Mouse (Mus musculus) testis, adult 2 months (tissue): ENCODE results near the gene Podxl2. TPM values are rescaled to one million over a fixed set of nuclear protein-coding genes. Genes with fewer than 3 reads are reported as not detected.

ENCODE experiments used
- H3K27ac ChIP-seq: fragments of 200-500 bp; 2 replicates; pipeline ENCODE4 v1.5.1; 2012; ENCODE audit warnings: low read depth, low read length; ENCODE audit not compliant: control insufficient read depth, insufficient read depth
- H3K27me3 ChIP-seq: fragments of 200-500 bp; 2 replicates; pipeline ENCODE4 v1.6.1; 2012; ENCODE audit warnings: mild to moderate bottlenecking, low read length, moderate library complexity; ENCODE audit not compliant: control insufficient read depth, insufficient read depth
- H3K36me3 ChIP-seq: fragments of 200-500 bp; 2 replicates; pipeline ENCODE4 v1.6.1; 2012; ENCODE audit warnings: mild to moderate bottlenecking, low read length; ENCODE audit not compliant: control insufficient read depth, insufficient read depth
- H3K4me1 ChIP-seq: fragments of 200-500 bp; 2 replicates; pipeline ENCODE4 v1.6.1; 2012; ENCODE audit warnings: low read length; ENCODE audit not compliant: control insufficient read depth, insufficient read depth
- H3K4me3 ChIP-seq: fragments of 200-500 bp; 2 replicates; pipeline ENCODE4 v1.5.1; 2012; ENCODE audit warnings: low read depth, mild to moderate bottlenecking, low read length, moderate library complexity, mixed read lengths; ENCODE audit not compliant: control insufficient read depth
- CTCF ChIP-seq: fragments of 200-500 bp; IDR thresholded peaks from 2 replicates; pipeline ENCODE4 v1.5.1; 2012; ENCODE audit warnings: low read depth, mild to moderate bottlenecking, inconsistent platforms, low read length, moderate library complexity; ENCODE audit not compliant: control insufficient read depth, insufficient read depth, insufficient replicate concordance
- POLR2A ChIP-seq: fragments of 200-500 bp; IDR thresholded peaks from 2 replicates; pipeline ENCODE4 v1.6.1; 2012; ENCODE audit warnings: low read depth, mild to moderate bottlenecking, inconsistent platforms, low read length, moderate library complexity; ENCODE audit not compliant: control insufficient read depth
- polyA plus RNA-seq: library from polyadenylated mRNA; depleted of rRNA; stranded (reverse); fragments of >200 nt; gene quantifications from 2 replicates; pipeline ENCODE4 v1.2.3, GENCODE M21; 2012

Podxl2 gene
- polyA plus RNA-seq, 1 experiment, result 21.3 TPM

GRCm38 (mm10) chr6:88909151-88909550, 34.3 kb upstream of the Podxl2 start:
- no peak overlapping the region for H3K27ac ChIP-seq
- H3K36me3 ChIP-seq, result no peaks in the 10 kb centered on the region
- no peaks in the 10 kb centered on the region for H3K27me3 ChIP-seq
- H3K4me1 ChIP-seq, result peaks cover 6% of the 10 kb centered on the region; the same call in 1 of the 2 replicates
- no peak for TF ChIP-seq POLR2A
- TF ChIP-seq CTCF, result no peak
- H3K4me3 ChIP-seq, result no peak overlapping the region

- no peak overlapping the region for H3K4me3 ChIP-seq
- peaks cover 17% of the 10 kb centered on the region for H3K4me1 ChIP-seq
- no peaks in the 10 kb centered on the region for H3K36me3 ChIP-seq
- H3K27ac ChIP-seq, result peak overlapping the region; percentile 26; the same call in 1 of the 2 replicates
- H3K27me3 ChIP-seq, result no peaks in the 10 kb centered on the region
- TF ChIP-seq CTCF (peak; percentile 75), POLR2A (no peak)
Measured at GRCm38 (mm10) chr6:88906369-88907108, 31.7 kb upstream of the Podxl2 start.

DNA sequence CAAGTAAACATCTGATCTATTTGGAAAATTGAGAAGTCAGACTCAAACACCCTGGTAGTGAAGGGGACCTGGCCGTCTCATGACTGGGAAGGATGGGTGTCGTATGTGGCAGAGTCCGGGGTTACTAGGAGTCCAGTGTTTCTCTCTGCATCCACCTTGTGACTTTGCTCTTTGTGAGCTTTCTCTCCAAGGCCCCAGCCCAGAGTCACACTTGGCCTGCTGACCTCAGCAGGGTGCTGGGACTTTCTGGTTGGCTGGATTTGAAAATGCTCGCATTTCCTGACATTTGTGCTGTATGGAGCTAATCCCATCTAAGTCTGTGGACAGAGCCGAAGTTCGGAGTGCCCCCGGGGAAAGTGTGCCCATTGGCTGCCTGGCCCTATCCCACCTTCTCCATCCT, 30.2 kb upstream of the Podxl2 start:
- H3K27me3 ChIP-seq, result no peaks in the 10 kb centered on the region
- no peak overlapping the region; the same call in none of the 2 replicates for H3K27ac ChIP-seq
- no peaks in the 10 kb centered on the region for H3K36me3 ChIP-seq
- TF ChIP-seq POLR2A (no peak), CTCF (no peak)
- peaks cover 20% of the 10 kb centered on the region for H3K4me1 ChIP-seq
- H3K4me3 ChIP-seq, result no peak overlapping the region

GRCm38 (mm10) chr6:88904456-88904974, 29.7 kb upstream of the Podxl2 start:
- Histone ChIP-seq H3K4me1 (peaks cover 20% of the 10 kb centered on the region), H3K4me3 (no peak overlapping the region), H3K36me3 (no peaks in the 10 kb centered on the region), H3K27ac (no peak overlapping the region), H3K27me3 (no peaks in the 10 kb centered on the region)
- TF ChIP-seq POLR2A, result no peak
- TF ChIP-seq CTCF, result no peak

DNA sequence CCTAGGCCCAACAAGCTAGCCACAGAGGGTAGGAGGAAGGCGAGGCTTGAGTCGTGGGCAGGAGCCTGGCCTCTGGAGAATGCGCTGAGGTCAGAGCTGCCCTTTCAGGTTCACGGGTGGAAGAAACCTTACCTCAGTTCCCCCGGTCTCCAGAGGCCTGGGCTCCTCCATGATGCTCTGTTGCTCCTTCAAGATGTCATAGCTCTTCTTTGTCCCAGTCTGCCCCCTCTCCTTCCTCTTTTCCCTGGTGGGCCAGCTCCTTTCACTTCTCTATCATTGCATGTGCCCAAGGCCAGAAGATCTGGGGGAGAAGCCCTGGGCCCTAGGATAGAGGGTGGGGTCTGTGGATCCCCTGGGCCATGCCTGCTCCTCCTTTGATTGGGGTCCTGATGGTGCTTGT, 28.9 kb upstream of the Podxl2 start:
- no peaks in the 10 kb centered on the region for H3K36me3 ChIP-seq
- no peak overlapping the region for H3K4me3 ChIP-seq
- H3K27ac ChIP-seq, result no peak overlapping the region
- no peaks in the 10 kb centered on the region for H3K27me3 ChIP-seq
- TF ChIP-seq CTCF, result no peak
- TF ChIP-seq POLR2A, result no peak
- peaks cover 25% of the 10 kb centered on the region for H3K4me1 ChIP-seq

GRCm38 (mm10) chr6:88901947-88902820, 27.3 kb upstream of the Podxl2 start, which contains the start of gene Tpra1:
Gene Tpra1 (plus strand): TSS chr6:88902251.
- peaks cover 27% of the 10 kb centered on the region for H3K4me1 ChIP-seq
- H3K27me3 ChIP-seq, result no peaks in the 10 kb centered on the region
- no peak; the same call in 1 of the 2 replicates for TF ChIP-seq POLR2A
- no peak for TF ChIP-seq CTCF

GRCm38 (mm10) chr6:88901471-88901870, 26.6 kb upstream of the Podxl2 start:
- H3K4me1 ChIP-seq, result peaks cover 23% of the 10 kb centered on the region
- no peaks in the 10 kb centered on the region for H3K27me3 ChIP-seq
- H3K36me3 ChIP-seq, result no peaks in the 10 kb centered on the region
- peak overlapping the region; percentile 97 for H3K4me3 ChIP-seq
- TF ChIP-seq POLR2A, result no peak
- TF ChIP-seq CTCF, result no peak
- peak overlapping the region; percentile 4; the same call in 1 of the 2 replicates for H3K27ac ChIP-seq

More at GRCm38 (mm10) chr6:88901947-88902820, 27.3 kb upstream of the Podxl2 start, which contains the start of gene Tpra1:
- Histone ChIP-seq H3K36me3 (no peaks in the 10 kb centered on the region), H3K4me3 (peak within 1 kb of the TSS; percentile 97), H3K27ac (peak within 1 kb of the TSS; percentile 88)
